Mouse (Mus musculus): ENCODE data around the gene Hoxa9. TPM values are rescaled to one million over a fixed set of nuclear protein-coding genes. Genes with fewer than 3 reads are reported as not detected.

Gene Hoxa9
- polyA plus RNA-seq, 1 experiment: 1.7 TPM

Other genes starting within 250 kb of the Hoxa9 start
- 55.2 and 82.3 TPM in 2 replicates for gene Skap2, start 218.5 kb downstream of the Hoxa9 start, polyA plus RNA-seq (2012; ENCODE audit: insufficient read depth, insufficient read length, missing spikeins)
- 0.50 and 0.99 TPM in 2 replicates for gene Hoxa1, start 72.8 kb downstream of the Hoxa9 start, polyA plus RNA-seq (2012; ENCODE audit: insufficient read depth, insufficient read length, missing spikeins)
- gene Hoxa2, start 66.3 kb downstream of the Hoxa9 start, polyA plus RNA-seq (2012; ENCODE audit: insufficient read depth, insufficient read length, missing spikeins): 2.9 TPM in 1 of 2 replicates, not detected in the other
- gene 5730596B20Rik, start 53.6 kb downstream of the Hoxa9 start, polyA plus RNA-seq (2012; ENCODE audit: insufficient read depth, insufficient read length, missing spikeins): not detected in 2 replicates
- 14.0 and 26.4 TPM in 2 replicates for gene Hoxa4, start 39.3 kb downstream of the Hoxa9 start, polyA plus RNA-seq (2012; ENCODE audit: insufficient read depth, insufficient read length, missing spikeins)
- gene Hoxa5, start 26.5 kb downstream of the Hoxa9 start, polyA plus RNA-seq (2012; ENCODE audit: insufficient read depth, insufficient read length, missing spikeins): 35.9 and 39.4 TPM in 2 replicates
- not detected in 2 replicates for gene Hoxa6, start 22.4 kb downstream of the Hoxa9 start, polyA plus RNA-seq (2012; ENCODE audit: insufficient read depth, insufficient read length, missing spikeins)
- gene Hoxa3, start 17.8 kb downstream of the Hoxa9 start, polyA plus RNA-seq (2012; ENCODE audit: insufficient read depth, insufficient read length, missing spikeins): 4.7 and 5.4 TPM in 2 replicates
- gene Gm28308, start 17.8 kb downstream of the Hoxa9 start, polyA plus RNA-seq (2012; ENCODE audit: insufficient read depth, insufficient read length, missing spikeins): not detected in 2 replicates
- 11.4 and 11.5 TPM in 2 replicates for gene Hoxa7, start 9.2 kb downstream of the Hoxa9 start, polyA plus RNA-seq (2012; ENCODE audit: insufficient read depth, insufficient read length, missing spikeins)
- not detected in 2 replicates for gene Hoxa10, start 9.8 kb upstream of the Hoxa9 start, polyA plus RNA-seq (2012; ENCODE audit: insufficient read depth, insufficient read length, missing spikeins)
- not detected in 2 replicates for gene Hoxa11, start 14.7 kb upstream of the Hoxa9 start, polyA plus RNA-seq (2012; ENCODE audit: insufficient read depth, insufficient read length, missing spikeins)
- not detected in 2 replicates for gene Hoxa13, start 29.8 kb upstream of the Hoxa9 start, polyA plus RNA-seq (2012; ENCODE audit: insufficient read depth, insufficient read length, missing spikeins)
- not detected in 2 replicates for gene Evx1, start 82.4 kb upstream of the Hoxa9 start, polyA plus RNA-seq (2012; ENCODE audit: insufficient read depth, insufficient read length, missing spikeins)